Comparison of ENCODE assay signal across 26 mouse cellular contexts in genomic region chr14:118371336-118371735, GRCm38 (mm10).
A peak's percentile ranks its signal among the peaks of the same experiment; 100 is the strongest.
DNase-seq lines count a peak whose midpoint lies in the region; ATAC-seq lines count a peak whose summit lies in the region.
"Had no signal": no experiment of that assay in that cellular context is flagged by ENCODE, and none has a peak within 500 bp of the region (broad histone marks: within the 10 kb centered on the region; RNA-seq: fewer than 3 reads in every experiment).

No protein-coding gene starts in this region.

- no peaks in the 10 kb centered on the region for H3K4me1 ChIP-seq in limb, embryonic 11.5 days (ENCODE audit: control insufficient read depth, insufficient read depth, low read length)
- peaks cover 11% of the 10 kb centered on the region for H3K4me1 ChIP-seq in limb, embryonic 10.5 days
- peaks cover 25% of the 10 kb centered on the region for H3K4me1 ChIP-seq in embryonic facial prominence, embryonic 10.5 days
- H3K4me1 ChIP-seq: heart, embryonic 13.5 days; megakaryocyte, embryonic 14.5 days had no signal

- H3K27ac ChIP-seq in limb, embryonic 11.5 days (replicated peaks; ENCODE audit: low read depth, low read length), result no peak overlapping the region
- no peak overlapping the region for H3K27ac ChIP-seq in limb, embryonic 10.5 days
- H3K27ac ChIP-seq in embryonic facial prominence, embryonic 10.5 days (replicated peaks), result no peak overlapping the region
- H3K27ac ChIP-seq: heart, adult 2 months; heart, embryonic 13.5 days; hindbrain, embryonic 12.5 days; lung, embryonic 15.5 days had no signal

- no peak overlapping the region for H3K9ac ChIP-seq in limb, embryonic 11.5 days (ENCODE audit: low read length)
- H3K9ac ChIP-seq: heart, embryonic 13.5 days; hindbrain, embryonic 12.5 days; lung, embryonic 15.5 days had no signal

- peaks cover 18% of the 10 kb centered on the region for H3K27me3 ChIP-seq in limb, embryonic 11.5 days (ENCODE audit: control insufficient read depth, insufficient read depth, low read length)
- peaks cover 52% of the 10 kb centered on the region for H3K27me3 ChIP-seq in limb, embryonic 10.5 days (ENCODE audit: low read depth, poor library complexity, severe bottlenecking)
- H3K27me3 ChIP-seq in embryonic facial prominence, embryonic 10.5 days (replicated peaks; ENCODE audit: low read depth, poor library complexity, severe bottlenecking), result peaks cover 55% of the 10 kb centered on the region

- no peaks in the 10 kb centered on the region for H3K9me3 ChIP-seq in limb, embryonic 11.5 days (ENCODE audit: control insufficient read depth, low read length)
- no peaks in the 10 kb centered on the region for H3K9me3 ChIP-seq in limb, embryonic 10.5 days (replicated peaks)
- no peaks in the 10 kb centered on the region for H3K9me3 ChIP-seq in embryonic facial prominence, embryonic 10.5 days
- H3K9me3 ChIP-seq: G1E; heart, embryonic 13.5 days; hindbrain, embryonic 12.5 days; lung, embryonic 15.5 days had no signal

- peak; percentile 12 for DNase-seq in limb, embryonic 11.5 days (ENCODE audit: low spot score)
- DNase-seq in limb, embryonic 10.5 days (ENCODE audit: low spot score), result no peak
- peak; percentile 92 for DNase-seq in 416B (ENCODE audit: low read depth)
- DNase-seq in embryonic facial prominence, embryonic 10.5 days (ENCODE audit: low spot score), result peak; percentile 3
- DNase-seq in cerebellum, postnatal 14 days, result no peak
- no peak for DNase-seq in right cerebral cortex, postnatal 10 days (ENCODE audit: low spot score in 2 of 2)
- DNase-seq: cerebellum, adult 11-12 months; cerebellum, postnatal 10 days; embryo, embryonic 11 days; gastrocnemius, postnatal 10 days; heart, adult 2 months; heart, postnatal 14 days; kidney, postnatal 36 days; midbrain, embryonic 14.5 days; thymus, adult 18-20 months; thymus, postnatal 36 days had no signal

- H3K4me2 ChIP-seq in limb, embryonic 11.5 days (ENCODE audit: low read depth, severe bottlenecking), result no peak overlapping the region
- H3K4me2 ChIP-seq: heart, embryonic 13.5 days; hindbrain, embryonic 12.5 days; lung, embryonic 15.5 days had no signal

- WGBS in limb, embryonic 11.5 days, result 92% methylated on average over 15 of the region's 15 CpGs
- 96% methylated on average over 15 of the region's 15 CpGs for WGBS in limb, embryonic 10.5 days
- 97% methylated on average over 15 of the region's 15 CpGs for WGBS in embryonic facial prominence, embryonic 10.5 days

- no peaks in the 10 kb centered on the region for H3K36me3 ChIP-seq in limb, embryonic 11.5 days (ENCODE audit: control insufficient read depth, insufficient read depth, low read length)
- no peaks in the 10 kb centered on the region for H3K36me3 ChIP-seq in limb, embryonic 10.5 days
- no peaks in the 10 kb centered on the region for H3K36me3 ChIP-seq in embryonic facial prominence, embryonic 10.5 days (replicated peaks)
- H3K36me3 ChIP-seq: G1E; heart, embryonic 13.5 days; hindbrain, embryonic 12.5 days; lung, embryonic 15.5 days had no signal

- H3K4me3 ChIP-seq in limb, embryonic 11.5 days (ENCODE audit: low read depth, low read length), result no peak overlapping the region
- no peak overlapping the region for H3K4me3 ChIP-seq in limb, embryonic 10.5 days
- no peak overlapping the region for H3K4me3 ChIP-seq in embryonic facial prominence, embryonic 10.5 days
- H3K4me3 ChIP-seq: heart, adult 2 months; heart, embryonic 13.5 days; hindbrain, embryonic 12.5 days; lung, embryonic 15.5 days; megakaryocyte, embryonic 14.5 days; myocyte had no signal

- no peak for ATAC-seq in limb, embryonic 11.5 days (ENCODE audit: insufficient number of reproducible peaks, low FRiP score, low TSS enrichment, low read depth)
- ATAC-seq in monocyte, adult 5-6 weeks (replicated peaks; ENCODE audit: insufficient number of reproducible peaks, low FRiP score, low TSS enrichment, poor library complexity, severe bottlenecking), result peak; percentile 56
- ATAC-seq: forebrain, embryonic 14.5 days; intestine, postnatal 0 days; Patski had no signal

Comparison
In these comparisons a context has a peak if more than half of its experiments do, and no peak if none do; other contexts are left out.
1. DNase-seq: peak in limb, embryonic 11.5 days (single experiment), 416B (single experiment) and embryonic facial prominence, embryonic 10.5 days (single experiment); none in limb, embryonic 10.5 days (single experiment), cerebellum, postnatal 14 days (0 of 2) and right cerebral cortex, postnatal 10 days (0 of 2).